Comparison of ENCODE assay signal across 7 mouse cellular contexts in the genomic region with DNA sequence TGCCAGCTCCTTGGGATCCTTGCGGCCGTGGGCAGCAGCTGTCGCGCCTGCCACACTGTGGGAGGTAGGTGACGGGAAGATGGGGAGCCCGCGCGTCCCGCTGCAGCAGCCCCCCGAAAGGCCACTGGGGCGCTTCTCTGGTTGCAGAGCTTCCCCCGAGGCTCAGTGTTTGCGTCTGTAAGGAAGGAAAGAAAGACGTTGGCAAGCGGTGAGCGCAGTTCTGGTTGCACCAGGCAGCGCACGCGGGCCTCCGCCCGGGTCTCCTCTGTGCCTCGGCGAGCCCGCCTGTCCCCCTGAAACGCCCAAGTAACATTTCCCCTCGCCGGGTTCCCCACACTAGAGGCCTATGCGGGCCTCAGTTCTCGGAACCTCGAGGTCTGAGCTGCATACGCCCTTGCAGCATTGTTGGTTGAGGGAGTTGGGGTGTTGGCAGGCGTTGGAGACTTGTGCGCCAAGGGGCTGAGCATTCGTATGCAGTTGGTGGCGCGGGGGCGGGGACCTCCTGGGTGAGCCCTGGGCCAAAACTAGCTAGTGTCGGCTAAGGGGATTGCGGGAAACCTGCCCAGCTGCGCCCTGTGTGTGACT. TPM values are rescaled to one million over a fixed set of nuclear protein-coding genes. Genes with fewer than 3 reads are reported as not detected.
DNase-seq lines count a peak whose midpoint lies in the region; ATAC-seq and TF ChIP-seq lines count a peak whose summit lies in the region.

No protein-coding gene starts in this region.

- H3K9ac ChIP-seq in embryonic facial prominence, embryonic 12.5 days: peak overlapping the region; percentile 85
- H3K9ac ChIP-seq in limb, embryonic 12.5 days (replicated peaks): peak overlapping the region; percentile 90
- peak overlapping the region; percentile 81 for H3K9ac ChIP-seq in midbrain, embryonic 14.5 days (replicated peaks; ENCODE audit: low read length)

- H3K4me3 ChIP-seq in embryonic facial prominence, embryonic 12.5 days: peak overlapping the region; percentile 80
- peak overlapping the region; percentile 65 for H3K4me3 ChIP-seq in kidney, adult 2 months (ENCODE audit: insufficient read depth, low read depth, low read length)
- H3K4me3 ChIP-seq in limb, embryonic 12.5 days (replicated peaks): peak overlapping the region; percentile 77
- H3K4me3 ChIP-seq in midbrain, embryonic 14.5 days (replicated peaks; ENCODE audit: low read depth, low read length): peak overlapping the region; percentile 71

- peak; percentile 62 for ATAC-seq in embryonic facial prominence, embryonic 12.5 days (ENCODE audit: insufficient number of reproducible peaks, insufficient read depth, low FRiP score, low TSS enrichment)
- ATAC-seq in limb, embryonic 12.5 days (ENCODE audit: insufficient number of reproducible peaks, insufficient read depth, low FRiP score, low TSS enrichment, low read depth): peak; percentile 61
- ATAC-seq in midbrain, embryonic 14.5 days (ENCODE audit: low FRiP score, low TSS enrichment): peak; percentile 74

- TF ChIP-seq POLR2A in kidney, adult 2 months (IDR thresholded peaks at IDR 0.05; ENCODE audit: low read depth, low read length): no peak

- peaks cover 13% of the 10 kb centered on the region for H3K4me1 ChIP-seq in embryonic facial prominence, embryonic 12.5 days
- no peaks in the 10 kb centered on the region for H3K4me1 ChIP-seq in kidney, adult 2 months (ENCODE audit: control insufficient read depth, insufficient read depth, low read length)
- peaks cover 14% of the 10 kb centered on the region for H3K4me1 ChIP-seq in limb, embryonic 12.5 days (replicated peaks)
- H3K4me1 ChIP-seq in midbrain, embryonic 14.5 days (ENCODE audit: control insufficient read depth, insufficient read depth, low read length): peaks cover 14% of the 10 kb centered on the region

- H3K36me3 ChIP-seq in embryonic facial prominence, embryonic 12.5 days: 0 out of 2 replicates have a peak, but pooled peaks cover 3% of the 10 kb centered on the region
- no peaks in the 10 kb centered on the region for H3K36me3 ChIP-seq in kidney, adult 2 months (ENCODE audit: control insufficient read depth, insufficient read depth, low read length)
- 0 out of 2 replicates have a peak, but pooled peaks cover under 1% of the 10 kb centered on the region for H3K36me3 ChIP-seq in limb, embryonic 12.5 days
- no peaks in the 10 kb centered on the region for H3K36me3 ChIP-seq in midbrain, embryonic 14.5 days (ENCODE audit: control insufficient read depth, insufficient read depth, low read length)

- H3K9me3 ChIP-seq in embryonic facial prominence, embryonic 12.5 days: no peaks in the 10 kb centered on the region
- no peaks in the 10 kb centered on the region for H3K9me3 ChIP-seq in limb, embryonic 12.5 days
- H3K9me3 ChIP-seq in midbrain, embryonic 14.5 days (ENCODE audit: control insufficient read depth, low read length): no peaks in the 10 kb centered on the region

- no peak for TF ChIP-seq CTCF in kidney, adult 2 months (conservative IDR thresholded peaks at IDR 0.05; ENCODE audit: insufficient read depth, insufficient read length, low read depth, low read length)

- H3K27ac ChIP-seq in embryonic facial prominence, embryonic 12.5 days: peak overlapping the region; percentile 94
- peak overlapping the region; percentile 28 for H3K27ac ChIP-seq in kidney, adult 2 months (ENCODE audit: insufficient read depth, low read depth, low read length)
- H3K27ac ChIP-seq in limb, embryonic 12.5 days: peak overlapping the region; percentile 97
- H3K27ac ChIP-seq in midbrain, embryonic 14.5 days (replicated peaks; ENCODE audit: low read depth, low read length): peak overlapping the region; percentile 93

- H3K27me3 ChIP-seq in embryonic facial prominence, embryonic 12.5 days: no peaks in the 10 kb centered on the region
- no peaks in the 10 kb centered on the region for H3K27me3 ChIP-seq in kidney, adult 2 months (replicated peaks; ENCODE audit: control insufficient read depth, insufficient read depth, low read length)
- peaks cover 9% of the 10 kb centered on the region; the same call in 1 of the 2 replicates for H3K27me3 ChIP-seq in limb, embryonic 12.5 days
- no peaks in the 10 kb centered on the region for H3K27me3 ChIP-seq in midbrain, embryonic 14.5 days (ENCODE audit: control insufficient read depth, insufficient read depth, low read length)

- H3K4me2 ChIP-seq in embryonic facial prominence, embryonic 12.5 days (replicated peaks): peak overlapping the region; percentile 76
- peak overlapping the region; percentile 79 for H3K4me2 ChIP-seq in limb, embryonic 12.5 days
- peak overlapping the region; percentile 74 for H3K4me2 ChIP-seq in midbrain, embryonic 14.5 days (ENCODE audit: low read length)

- DNase-seq in adrenal gland, postnatal 25 days: peak; percentile 85
- peak; percentile 93 for DNase-seq in heart, adult 18-20 months
- DNase-seq in kidney, adult 2 months: peak; percentile 76
- peak; percentile 85 for DNase-seq in midbrain, embryonic 14.5 days
- DNase-seq in spleen, postnatal 10 days (ENCODE audit: low spot score in 2 of 2): peak; percentile 83 to 87

- WGBS in embryonic facial prominence, embryonic 12.5 days: under 1% methylated on average over 40 of the region's 40 CpGs
- WGBS in kidney, adult 2 months: 1% methylated on average over 40 of the region's 40 CpGs
- under 1% methylated on average over 40 of the region's 40 CpGs for WGBS in limb, embryonic 12.5 days
- under 1% methylated on average over 38 of the region's 40 CpGs for WGBS in midbrain, embryonic 14.5 days

RNA-seq across cellular contexts. Expression of a gene that starts 0.5 kb away (rescaled TPM):
- 40.4 and 68.2 TPM in 2 replicates for total RNA-seq in adrenal gland, postnatal 25 days (2021)
- 38.7 and 39.4 TPM in 2 replicates for polyA plus RNA-seq in embryonic facial prominence, embryonic 12.5 days (2016; fragmentation: Nextera tagmentation; extraction: Ambion mirVana)
- 10 to 100 TPM; 23.0 to 23.5 TPM for total RNA-seq in heart, adult 18-20 months (2021)
- 5.5 and 6.4 TPM in 2 replicates for polyA plus RNA-seq in kidney, adult 2 months (2012; rRNA removed)
- polyA plus RNA-seq in limb, embryonic 12.5 days (2016; fragmentation: Nextera tagmentation; extraction: Ambion mirVana): 31.5 and 31.8 TPM in 2 replicates
- 13.1 and 14.9 TPM in 2 replicates for polyA plus RNA-seq in midbrain, embryonic 14.5 days (2014; fragmentation: Nextera tagmentation; extraction: Ambion mirVana)

RNA-seq across cellular contexts. Expression of a gene that starts 31.0 kb away (rescaled TPM):
- total RNA-seq in adrenal gland, postnatal 25 days (2021): not detected in 2 replicates
- polyA plus RNA-seq in embryonic facial prominence, embryonic 12.5 days (2016; fragmentation: Nextera tagmentation; extraction: Ambion mirVana): not detected in 2 replicates
- under 1 TPM; 0.20 to 0.31 TPM for total RNA-seq in heart, adult 18-20 months (2021)
- not detected in 2 replicates for polyA plus RNA-seq in kidney, adult 2 months (2012; rRNA removed)
- polyA plus RNA-seq in limb, embryonic 12.5 days (2016; fragmentation: Nextera tagmentation; extraction: Ambion mirVana): not detected in 2 replicates
- polyA plus RNA-seq in midbrain, embryonic 14.5 days (2014; fragmentation: Nextera tagmentation; extraction: Ambion mirVana): 0.17 TPM in 1 of 2 replicates, not detected in the other

Comparison
In these comparisons a context has a peak if more than half of its experiments do, and no peak if none do; other contexts are left out.
1. Peak in every context shown above with its lines: DNase-seq, ATAC-seq, H3K4me3 ChIP-seq and H3K27ac ChIP-seq.
2. H3K27ac ChIP-seq: peak in every context shown above with its lines; median percentile 97 in limb, embryonic 12.5 days; 94 in embryonic facial prominence, embryonic 12.5 days; 93 in midbrain, embryonic 14.5 days; 28 in kidney, adult 2 months.